Mouse (Mus musculus) frontal cortex, postnatal 14 days (tissue): ENCODE data around the gene Bcl3.
A peak's percentile ranks its signal among the peaks of the same experiment; 100 is the strongest.

Experiments
- DNase-seq, 2 experiments: peaks; one replicate each; pipeline ENCODE4 v3.0.0; 2022; ENCODE audit warnings: low spot score in 2 of 2

Bcl3 gene

DNA sequence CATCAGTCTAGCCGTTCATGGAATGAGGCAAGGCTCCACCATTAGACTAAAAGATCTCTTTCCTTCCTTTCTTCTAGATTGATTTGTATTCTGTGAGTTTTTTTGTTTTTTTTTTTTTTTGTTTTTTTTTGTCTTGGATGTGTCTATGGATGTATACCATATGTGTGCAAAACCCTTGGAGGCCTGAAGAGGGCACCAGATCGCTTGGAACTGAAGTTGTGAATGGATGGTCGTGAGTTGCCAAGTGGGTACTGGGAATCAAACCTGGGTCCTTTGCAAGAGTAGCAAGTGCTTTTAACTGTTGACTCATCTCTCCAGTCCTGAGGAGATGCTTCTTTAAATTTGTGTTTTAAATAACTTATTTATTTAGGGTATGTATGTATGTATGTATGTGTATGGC lies 11.5 kb upstream of the Bcl3 start:
- no peak for DNase-seq

DNA sequence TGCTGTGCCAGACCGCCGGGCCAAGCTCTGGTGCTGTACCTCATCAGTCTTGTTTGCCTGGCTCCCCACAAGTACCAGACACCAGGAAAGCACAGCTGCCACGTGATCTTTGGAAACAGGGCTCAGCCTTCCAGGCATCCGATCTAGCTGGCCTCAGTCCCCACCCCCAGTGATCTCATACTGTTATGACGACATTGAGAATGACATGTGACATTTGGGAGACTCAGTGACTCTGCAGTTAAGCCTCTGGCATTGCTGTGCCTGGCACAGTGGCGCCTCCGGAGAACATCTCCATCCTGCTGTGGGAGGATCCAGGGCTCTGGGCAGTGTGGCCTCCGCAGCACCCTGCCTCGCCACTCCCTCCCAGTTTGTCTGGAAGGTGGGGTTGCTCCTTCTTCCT lies 9.3 kb upstream of the Bcl3 start:
- no peak for DNase-seq

DNA sequence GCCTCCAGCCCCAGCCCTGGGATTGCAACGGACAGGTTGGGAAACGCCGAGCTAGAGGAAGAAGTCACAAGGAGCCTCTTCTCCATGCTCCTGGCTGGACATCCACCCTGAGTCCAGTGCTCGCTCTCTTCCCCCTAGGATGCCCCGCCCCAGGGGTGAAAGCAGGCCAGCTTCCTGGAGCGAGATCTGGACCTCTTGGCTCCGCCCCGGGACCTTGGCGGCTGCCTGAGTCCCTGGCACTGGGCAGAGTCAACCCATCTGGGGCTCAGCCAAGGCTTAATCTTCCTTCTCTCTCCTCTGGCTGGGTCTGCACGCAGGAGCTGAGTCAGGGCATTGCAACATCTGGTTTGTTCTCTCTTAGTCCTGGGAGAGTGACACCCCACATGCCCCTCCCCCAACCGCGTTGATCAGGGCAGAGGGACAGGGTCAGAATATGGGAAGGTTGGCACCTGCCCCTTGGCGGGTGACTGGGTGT lies 8.1 kb upstream of the Bcl3 start:
- DNase-seq = peak in 1 of 2 experiments; percentile 17

DNA sequence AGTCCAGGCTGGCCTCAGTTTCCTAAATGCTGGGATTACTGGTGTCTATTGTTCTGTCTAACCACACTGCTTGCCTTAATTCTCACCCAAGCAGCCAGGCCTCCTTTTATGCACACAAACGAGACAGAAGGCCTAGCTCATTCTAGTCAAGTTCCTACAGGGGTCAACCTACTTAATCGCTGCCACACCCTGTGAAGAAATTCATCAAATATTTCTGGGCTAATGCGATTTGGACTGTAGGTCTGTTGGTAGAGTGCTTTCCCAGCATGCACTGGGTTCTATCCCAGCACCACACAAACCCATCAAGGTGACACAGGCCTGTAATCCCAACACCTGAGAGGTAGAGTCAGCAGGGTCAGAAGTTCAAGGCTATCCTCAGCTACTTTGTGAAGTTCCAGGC lies 7.1 kb upstream of the Bcl3 start:
- DNase-seq = no peak

DNA sequence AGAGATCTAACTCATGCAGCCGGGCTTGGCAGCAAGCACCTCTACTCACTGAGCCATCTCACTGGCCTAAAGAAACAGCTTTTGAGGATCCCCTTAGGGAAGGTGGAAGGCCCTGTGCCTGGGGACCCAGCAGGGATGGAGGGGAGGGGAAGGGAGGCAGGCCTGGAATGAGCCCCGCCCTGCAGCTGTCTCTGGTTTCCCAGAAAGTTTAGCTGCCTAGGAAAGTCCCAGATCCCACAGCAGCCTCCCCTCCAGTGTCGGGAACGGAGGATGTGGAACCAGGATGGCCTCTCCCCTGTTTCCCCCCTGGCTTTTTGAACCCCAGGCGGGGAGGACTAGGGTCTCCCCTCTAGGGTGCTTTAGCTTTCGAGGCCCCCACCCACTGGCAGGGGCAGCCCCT lies 4.2 kb upstream of the Bcl3 start:
- no peak for DNase-seq

DNA sequence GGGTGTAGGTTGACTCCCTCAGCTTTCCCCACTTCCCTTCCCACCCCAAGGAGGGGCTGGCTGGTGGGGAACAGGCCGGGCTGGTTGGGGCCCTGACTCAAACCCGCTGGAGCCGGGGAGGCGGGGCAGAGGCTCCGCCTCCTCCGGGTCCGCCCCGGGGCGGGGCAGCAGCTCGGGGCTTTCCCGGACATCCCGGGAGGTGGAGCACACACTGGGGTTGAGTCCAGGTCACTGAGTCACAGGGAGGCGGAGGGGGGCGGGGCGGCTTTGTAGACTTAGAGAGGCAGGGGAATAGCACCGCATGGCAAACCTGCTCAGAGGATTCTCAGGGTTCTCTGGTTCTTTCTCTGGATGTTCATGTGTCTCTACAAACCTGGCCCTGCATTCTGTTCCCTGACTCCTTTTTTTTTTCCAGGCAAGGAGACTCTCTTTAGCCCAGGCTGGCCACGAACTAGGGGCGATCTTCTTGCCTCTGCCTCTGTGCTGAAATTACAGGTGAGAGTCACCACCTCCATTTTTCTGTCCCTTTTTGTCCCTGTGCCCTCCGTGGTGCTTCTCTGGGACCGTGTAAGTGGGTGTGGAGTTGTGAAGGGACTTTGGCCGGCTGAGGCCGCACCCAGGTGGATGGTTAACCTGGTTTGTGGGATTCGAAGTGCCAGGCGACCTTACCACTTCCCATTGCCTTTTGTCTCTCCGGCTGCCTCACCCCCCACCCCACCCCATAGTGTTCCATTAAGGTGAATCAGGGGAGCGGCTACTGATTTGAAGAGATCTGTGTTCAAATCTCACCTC lies 1.8 kb upstream of the Bcl3 start:
- DNase-seq = no peak

DNA sequence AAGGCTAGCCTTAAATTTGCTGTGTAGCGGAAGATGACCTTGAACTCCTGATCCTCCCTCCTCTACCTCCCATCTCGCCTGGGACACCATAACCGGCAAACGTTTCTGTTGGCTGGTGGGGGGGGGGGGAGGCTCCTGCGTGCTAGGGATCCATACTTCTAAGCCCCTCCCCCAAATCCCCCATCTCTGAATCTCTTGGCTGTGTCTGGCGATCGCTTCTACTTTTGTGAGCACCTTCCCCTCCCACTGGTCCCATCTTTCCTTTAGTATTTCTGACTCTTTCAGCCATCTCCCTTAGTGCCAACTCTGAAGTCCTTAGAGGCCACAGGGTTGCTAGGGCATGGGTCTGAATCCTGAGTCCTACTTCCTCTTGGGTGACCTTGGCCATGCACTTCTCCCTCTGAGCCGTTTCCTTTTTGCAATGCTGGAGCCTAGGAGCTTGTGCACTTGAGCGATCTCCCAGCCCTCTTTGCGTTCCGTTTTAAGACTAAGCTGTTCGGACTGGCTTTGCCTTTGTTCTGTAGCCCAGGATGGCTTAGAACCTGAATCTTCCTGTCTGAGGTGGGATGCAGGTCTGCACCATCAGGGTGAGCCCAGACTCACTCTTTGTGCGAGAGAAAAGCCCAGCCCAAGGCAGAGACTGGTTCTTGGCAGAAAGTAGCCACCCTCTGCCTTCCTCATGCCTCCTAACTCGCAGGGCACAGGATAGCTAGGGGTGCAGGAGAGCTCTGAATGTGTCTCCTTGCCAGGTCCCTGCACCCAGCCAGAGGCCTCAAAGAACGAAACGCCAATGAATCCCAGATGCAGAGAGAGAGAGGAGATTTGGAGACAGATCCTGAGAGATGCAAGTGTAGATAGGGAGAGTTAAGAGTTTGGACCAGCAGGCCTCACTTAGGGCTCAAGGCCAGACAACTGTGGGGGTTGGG lies 949 bp upstream of the Bcl3 start:
- DNase-seq = no peak

DNA sequence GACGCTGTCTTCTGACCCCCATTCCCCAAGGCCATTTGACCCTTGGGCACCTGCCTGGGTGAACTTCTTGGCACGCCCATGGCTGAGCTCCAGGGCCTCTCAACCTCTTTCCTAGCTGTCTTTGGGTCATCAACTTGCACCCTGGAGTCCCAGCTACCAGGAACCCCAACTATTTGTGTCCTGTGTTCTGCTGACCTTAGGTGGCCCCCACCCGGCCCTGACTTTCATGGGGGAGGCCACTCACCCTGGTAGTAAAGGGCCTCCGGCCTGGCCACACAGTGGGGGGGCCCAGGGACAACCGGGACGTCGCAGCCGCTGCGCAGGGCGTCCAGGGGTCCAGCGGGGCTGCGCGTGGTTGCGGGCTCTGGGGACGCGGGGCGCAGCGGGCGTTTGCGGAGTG lies 377 bp downstream of the Bcl3 start:
- no peak for DNase-seq

DNA sequence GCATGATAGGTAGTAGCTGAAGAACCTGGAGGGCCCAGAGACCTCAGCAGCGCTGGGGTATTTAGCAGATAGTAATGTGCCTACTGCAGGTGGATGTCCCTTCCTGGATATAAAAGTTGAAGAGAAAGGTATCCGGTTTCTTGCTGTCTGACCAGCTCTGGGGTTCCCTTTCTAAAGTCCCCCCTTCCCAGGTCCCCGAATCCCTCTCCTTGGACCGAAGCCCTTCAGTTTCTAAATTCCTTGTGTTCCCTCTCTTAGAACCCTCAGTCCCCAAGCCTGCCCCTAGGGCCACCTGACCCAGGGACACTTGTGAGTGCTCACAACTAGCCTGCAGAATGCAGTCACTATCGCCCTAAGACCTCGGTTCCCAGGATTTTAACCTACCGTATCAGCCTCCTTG lies 937 bp downstream of the Bcl3 start:
- no peak for DNase-seq

DNA sequence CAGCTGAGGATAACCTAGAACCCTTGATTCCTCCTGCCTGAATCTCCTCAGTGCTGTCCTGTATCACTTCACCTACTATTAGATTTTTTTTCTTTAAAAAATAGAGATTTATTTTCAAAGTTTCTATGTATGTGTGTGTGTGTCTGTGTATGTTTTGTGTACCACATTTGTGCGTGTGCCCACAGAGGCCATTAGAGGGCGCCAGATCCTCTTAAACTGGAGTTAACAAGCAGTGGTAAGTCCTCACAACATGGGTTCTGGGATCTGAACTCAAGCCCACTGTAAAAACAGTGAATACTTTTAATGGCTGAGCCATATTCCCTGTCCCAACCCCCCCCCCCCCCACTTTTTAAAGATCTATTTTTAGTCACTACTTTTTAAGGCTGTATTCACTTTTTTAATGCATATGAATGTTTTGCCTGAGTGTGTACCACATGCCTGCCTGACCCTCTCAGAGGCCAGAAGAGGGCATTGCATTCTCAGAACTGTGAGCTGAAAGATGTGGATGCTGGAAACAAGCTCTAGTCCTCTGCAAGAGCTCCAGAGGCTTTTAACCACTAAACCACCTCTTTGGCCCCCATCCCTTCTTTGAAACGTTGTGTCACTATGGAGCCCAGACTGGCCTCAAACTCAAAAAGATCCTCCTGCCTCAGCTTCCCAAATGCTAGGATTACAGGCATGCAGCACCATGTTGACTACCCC lies 2.1 kb downstream of the Bcl3 start:
- no peak for DNase-seq

DNA sequence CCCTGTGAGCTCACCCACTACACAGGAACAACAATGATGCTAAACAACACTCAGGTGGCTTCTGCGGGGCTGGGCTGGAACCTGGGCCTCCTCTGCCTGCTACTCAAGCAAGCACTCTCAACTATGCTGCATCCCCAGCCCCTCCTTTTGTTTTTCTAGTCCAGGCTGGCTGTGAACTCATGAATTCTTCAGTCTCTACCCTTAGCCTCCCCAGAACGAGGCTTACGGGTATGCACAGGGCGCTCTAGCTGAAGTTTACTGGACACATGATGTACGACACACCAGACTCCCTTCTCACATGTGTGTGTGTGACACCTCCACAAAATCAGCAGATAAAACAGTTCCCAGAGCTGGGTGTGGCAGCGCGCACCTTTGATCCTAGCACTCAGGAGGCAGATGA lies 3.7 kb downstream of the Bcl3 start:
- DNase-seq = no peak

DNA sequence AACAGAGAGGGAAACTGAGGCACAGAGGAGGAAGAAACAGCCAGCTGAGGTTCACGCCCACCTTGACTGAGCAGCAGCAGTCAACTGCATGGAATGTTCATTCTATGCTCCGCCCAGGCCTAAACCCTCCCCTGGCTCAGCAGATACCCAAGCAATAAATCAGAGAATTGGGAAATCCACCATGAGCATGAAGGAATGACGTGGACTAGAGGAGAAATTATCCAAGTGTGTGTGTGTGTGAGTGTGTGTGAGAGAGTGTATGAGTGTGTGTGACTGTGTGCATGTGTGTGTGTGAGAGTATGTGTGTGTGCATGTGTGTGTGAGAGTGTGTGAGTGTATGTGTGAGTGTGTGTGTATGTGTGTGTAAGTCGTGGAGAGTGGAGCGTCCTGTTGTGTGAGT lies 4.1 kb downstream of the Bcl3 start:
- DNase-seq = no peak

DNA sequence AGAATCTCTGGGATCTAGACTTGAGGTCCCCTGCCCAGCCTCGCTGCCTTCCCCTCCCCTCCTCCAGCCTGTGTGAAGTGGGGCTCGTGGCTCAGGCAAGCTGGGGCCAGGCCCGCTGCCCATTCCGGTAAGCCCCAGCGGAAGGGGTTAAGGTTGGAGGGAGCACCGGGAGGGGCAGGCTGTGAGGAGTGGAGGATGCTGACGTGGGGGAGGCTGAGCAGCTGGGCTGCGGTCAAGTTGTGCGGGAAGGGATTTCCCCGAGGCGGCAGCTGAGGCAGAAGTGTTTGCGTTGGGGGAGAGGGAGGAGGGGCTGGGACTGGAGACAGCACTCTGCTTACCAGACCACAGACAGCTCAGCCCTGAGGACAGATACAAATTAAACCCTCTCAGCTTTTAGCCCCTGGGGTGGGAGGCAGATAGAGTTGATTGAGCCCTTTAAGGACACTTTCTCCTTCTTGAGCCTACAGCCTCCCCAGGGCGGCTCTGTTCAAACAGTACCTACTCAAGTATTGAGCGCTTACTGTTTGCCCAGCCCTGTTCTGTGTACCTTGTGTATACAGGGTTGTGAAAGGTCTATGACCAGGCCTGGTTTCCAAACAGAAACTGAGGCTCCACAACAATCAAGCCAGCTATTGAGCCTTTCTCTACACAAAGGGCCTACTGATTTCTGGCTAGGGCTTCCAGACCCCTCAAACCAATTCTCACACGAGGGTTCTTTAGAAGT lies 5.0 kb downstream of the Bcl3 start:
- DNase-seq = peak in 1 of 2 experiments; percentile 25

DNA sequence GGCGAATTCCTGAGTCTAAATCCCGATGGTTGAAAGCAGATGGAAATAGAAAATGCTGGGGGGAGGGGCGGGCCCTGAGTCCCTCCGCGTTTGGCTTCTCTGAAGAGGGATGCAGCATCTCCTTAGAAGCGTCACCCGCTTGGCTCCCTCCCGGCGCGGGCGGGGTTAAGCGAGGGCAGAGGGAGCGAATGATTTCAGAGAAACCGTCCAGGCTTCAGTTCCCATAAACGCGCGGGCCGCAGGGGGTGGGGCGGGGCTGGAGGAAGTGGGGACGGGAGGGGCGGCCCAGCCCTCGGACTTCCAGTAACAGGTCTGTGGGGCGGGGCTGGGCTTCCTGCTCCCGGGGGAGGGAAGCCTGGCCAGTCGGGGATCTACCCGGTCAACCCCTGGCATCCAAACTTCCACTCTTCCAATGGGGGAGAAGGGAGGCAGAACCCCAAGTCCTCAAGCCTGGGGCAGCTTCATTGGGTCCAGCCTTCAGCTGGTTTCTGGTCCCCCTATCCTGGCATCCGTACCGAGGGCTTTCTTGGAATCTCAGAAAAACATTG lies 6.3 kb downstream of the Bcl3 start:
- peak; percentile 24 to 29 for DNase-seq

DNA sequence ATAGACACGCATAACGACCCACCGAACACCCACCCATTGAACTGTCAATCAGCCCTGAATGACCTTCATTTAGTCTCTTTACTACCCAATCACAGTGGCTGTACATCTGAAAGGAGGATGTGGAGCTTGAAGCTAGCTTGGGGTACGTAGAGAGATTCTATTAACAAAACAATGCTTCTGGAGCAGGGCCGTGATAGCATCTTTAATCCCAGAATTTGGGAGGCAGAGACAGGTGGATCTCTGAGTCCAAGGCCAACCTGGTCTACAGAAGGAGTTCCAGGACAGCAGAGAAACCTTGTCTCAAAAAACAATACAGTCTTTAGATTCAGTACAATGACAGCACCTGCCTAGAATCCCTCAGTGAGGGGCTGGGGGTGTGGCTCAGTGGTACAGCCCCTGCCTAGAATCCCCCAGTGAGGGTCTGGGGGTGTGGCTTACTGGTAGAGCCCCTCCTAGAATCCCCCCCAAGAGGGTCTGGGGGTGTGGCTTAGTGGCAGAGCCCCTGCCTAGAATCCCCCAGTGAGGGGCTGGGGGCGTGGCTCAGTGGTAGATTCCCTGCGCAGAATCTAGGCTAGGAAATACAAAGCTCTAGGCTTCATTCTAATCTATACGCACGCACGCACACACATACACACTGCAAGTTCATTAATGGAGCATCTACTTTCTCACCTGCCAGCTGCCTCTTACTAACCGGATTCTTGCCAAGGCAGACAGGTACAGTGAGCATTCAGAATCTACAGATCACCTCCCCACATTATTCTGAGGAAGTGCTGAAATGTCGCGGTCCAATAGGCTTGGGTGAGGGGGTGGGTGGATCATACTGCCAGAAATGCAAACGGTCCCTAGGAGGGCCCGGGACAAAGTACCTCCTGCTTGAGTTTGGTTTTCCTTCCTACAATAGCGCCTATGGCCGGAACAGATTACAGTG lies 7.0 kb downstream of the Bcl3 start:
- DNase-seq = no peak

DNA sequence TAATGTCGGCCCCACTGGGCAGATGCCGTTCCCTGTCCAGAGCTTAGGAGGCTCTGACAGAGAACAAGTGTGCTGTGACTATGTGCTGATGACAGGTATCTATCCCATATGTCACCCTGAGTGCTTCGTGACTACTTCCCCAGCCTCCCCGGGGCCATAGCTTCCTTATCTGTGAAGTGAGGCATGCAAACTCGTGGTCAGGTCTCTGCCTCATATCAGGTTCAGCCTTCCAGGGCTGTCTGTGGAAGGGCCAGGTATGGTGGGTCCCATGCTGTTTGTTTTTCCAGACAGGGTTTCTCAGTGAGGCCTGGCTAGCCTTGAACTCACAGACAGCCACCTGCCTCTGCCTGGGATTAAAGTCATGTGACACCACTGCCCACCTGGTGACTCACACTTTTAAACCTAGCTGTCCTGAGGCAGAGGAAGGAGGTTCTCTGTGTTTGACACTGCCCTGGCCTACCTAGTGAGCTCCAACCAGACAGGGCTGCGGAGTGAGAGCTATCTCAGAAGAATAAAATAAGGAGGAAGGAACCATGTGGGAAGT lies 8.9 kb downstream of the Bcl3 start:
- no peak for DNase-seq

DNA sequence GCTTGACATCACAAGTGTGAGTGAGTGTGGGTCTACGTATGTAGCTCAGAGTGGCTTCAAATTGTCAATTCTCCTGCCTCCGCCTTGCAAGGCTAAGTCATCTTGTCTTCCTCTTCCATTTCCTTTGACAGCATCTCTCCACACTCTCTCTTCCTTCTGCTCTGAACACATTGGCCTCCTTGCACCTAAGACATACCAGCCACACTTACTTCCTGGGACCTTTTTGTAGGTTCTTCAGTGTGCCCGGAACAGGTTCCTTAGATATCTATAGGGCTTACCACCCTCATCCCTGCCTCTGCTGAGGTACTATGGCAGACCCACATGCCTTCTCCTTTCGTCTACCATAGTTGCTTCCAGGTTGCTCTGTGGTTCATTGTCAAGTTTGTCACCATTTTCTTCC lies 9.4 kb downstream of the Bcl3 start:
- no peak for DNase-seq

DNA sequence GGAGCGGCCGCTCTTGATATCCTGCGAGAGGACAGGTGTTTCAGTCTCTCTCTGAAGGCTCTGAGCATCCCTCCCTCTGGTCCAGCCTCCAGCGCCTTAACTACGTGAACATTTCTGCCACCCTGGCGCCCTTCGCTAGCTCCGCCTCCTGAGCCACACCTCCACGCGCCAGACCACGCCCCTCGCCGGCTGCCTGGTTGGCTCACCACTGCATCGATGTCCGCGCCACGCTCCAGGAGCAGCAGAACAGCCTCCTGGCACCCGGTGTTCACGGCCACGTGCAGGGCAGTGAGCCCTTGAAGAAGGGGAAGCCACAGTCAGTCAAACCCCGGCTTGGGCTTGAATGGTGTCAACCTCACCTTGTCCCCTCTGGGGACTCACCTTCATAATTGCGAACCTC lies 11.5 kb downstream of the Bcl3 start:
- DNase-seq = no peak

DNA sequence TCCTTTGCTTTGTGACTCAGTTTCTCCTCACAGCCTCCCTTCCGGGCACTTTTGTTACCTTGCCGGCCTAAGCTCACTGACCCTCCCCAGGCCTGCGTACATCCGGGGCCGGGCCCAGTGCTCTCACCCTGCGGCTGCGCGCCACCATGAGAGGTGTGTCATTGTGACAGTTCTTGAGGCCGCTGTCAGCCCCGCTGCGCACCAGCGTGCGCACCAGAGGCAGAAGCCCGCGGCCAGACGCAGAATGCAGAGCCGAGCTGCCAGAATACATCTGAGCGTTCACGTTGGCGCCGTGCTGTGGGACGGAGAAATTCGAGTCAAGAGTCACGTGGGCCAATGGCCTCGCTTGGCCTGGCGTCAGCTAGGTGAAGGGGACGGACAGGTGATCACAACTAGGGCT lies 13.2 kb downstream of the Bcl3 start:
- no peak for DNase-seq
